Mouse (Mus musculus): ENCODE measurements around the gene Pigc. TPM values are rescaled to one million over a fixed set of nuclear protein-coding genes. Genes with fewer than 3 reads are reported as not detected.

Pigc gene
- polyA plus RNA-seq, 1 experiment from 2014 or later, result 43.2 TPM

DNA sequence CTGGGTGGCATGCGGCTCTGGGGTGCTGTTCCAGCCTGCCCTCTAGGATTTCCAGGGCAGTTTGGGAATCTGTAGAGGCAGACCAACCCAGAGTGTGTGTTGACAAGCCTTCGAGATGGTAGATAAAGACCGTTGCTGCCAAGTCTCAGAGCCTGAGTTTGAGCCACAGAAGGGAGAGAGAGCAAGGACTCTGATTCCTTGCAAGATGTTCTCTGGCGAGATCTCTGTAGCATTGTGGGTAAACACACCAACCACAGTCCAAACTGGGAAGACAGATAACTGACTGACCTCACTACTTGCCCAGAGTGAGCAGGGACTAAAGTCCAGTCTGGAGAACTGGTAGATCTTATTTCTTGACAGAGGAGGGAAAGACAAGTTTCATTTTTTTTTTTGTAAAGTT, 44.6 kb downstream of the Pigc start:
- ATAC-seq (ENCODE audit: insufficient number of reproducible peaks, insufficient read depth, low FRiP score, low TSS enrichment, low read depth), result no peak
- Histone ChIP-seq H3K27ac (peak overlapping the region; percentile 98), H3K36me3 (peaks cover 4% of the 10 kb centered on the region; the same call in 1 of the 2 replicates), H3K9ac (replicated peaks) (no peak overlapping the region), H3K4me3 (replicated peaks) (no peak overlapping the region), H3K4me1 (replicated peaks) (peaks cover 76% of the 10 kb centered on the region), H3K27me3 (no peaks in the 10 kb centered on the region), H3K9me3 (no peaks in the 10 kb centered on the region), H3K4me2 (no peak overlapping the region)
- WGBS, result 74% methylated on average over 4 of the region's 4 CpGs

- no peak overlapping the region for H3K9ac ChIP-seq (replicated peaks)
- peak; percentile 78 for ATAC-seq (ENCODE audit: insufficient number of reproducible peaks, insufficient read depth, low FRiP score, low TSS enrichment, low read depth)
- H3K27ac ChIP-seq, result peak overlapping the region; percentile 98
- no peak overlapping the region for H3K4me3 ChIP-seq (replicated peaks)
- H3K9me3 ChIP-seq, result no peaks in the 10 kb centered on the region
- H3K27me3 ChIP-seq, result no peaks in the 10 kb centered on the region
- no peak overlapping the region for H3K4me2 ChIP-seq
- H3K36me3 ChIP-seq, result peaks cover 4% of the 10 kb centered on the region; the same call in 1 of the 2 replicates
- peaks cover 76% of the 10 kb centered on the region for H3K4me1 ChIP-seq (replicated peaks)
- WGBS, result 9% methylated on average over 8 of the region's 8 CpGs
Observed at GRCm38 (mm10) chr1:162015247-162015862, 46.4 kb downstream of the Pigc start.

DNA sequence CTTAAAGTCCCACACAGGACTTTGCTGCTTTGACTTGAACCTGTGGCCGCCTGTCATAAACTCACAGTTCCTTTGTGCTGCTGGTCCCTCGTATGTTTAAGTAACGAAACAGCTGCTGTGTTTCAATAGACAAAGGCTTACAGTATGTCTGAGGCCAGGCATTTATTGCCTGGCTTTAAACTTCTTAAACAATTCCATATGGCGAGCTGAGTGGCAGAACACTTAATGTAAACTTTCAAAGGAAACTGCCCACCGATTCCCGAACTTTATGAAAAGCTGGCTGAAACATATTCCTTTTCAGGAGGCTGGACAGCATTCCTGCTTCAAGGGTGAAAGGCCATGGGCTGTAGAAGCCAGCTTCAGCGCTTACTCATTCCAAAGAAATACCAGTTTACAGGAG, 48.0 kb downstream of the Pigc start:
- peak; percentile 82 for ATAC-seq (ENCODE audit: insufficient number of reproducible peaks, insufficient read depth, low FRiP score, low TSS enrichment, low read depth)
- WGBS, result 5% methylated on average over 7 of the region's 7 CpGs
- H3K4me2 ChIP-seq, result 0 out of 2 replicates have a peak overlapping the region, but pooled peaks have one; percentile 28

DNA sequence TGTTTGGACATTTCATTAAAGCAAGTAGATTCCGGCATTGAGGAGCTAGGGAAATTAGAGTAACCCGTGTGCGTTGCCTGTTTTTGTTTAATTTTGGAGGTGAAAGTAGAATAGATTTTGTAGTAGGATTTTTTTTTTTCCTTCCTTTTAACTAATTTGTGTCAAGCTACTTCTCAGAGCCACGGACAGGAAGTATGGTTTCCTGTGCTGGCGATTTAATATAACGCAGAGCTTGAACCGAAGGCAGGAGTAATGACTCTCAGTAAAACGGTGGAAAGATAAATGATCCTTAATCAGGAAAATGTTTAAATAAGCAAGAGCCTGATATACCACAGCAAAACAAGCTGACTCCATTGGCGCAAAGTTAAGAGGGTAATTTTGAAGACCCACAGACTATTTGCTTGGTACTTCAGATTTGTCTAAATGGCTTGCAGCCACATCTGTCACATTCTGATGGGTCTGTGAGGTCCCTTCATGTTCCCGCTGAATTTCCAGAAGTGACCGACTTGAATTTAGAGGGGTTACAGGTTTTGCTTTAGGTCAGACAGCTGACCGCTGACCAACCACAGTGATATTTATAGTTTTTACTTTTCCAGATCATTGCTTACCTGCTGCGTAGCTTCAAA, 49.1 kb downstream of the Pigc start:
- no peak overlapping the region for H3K9ac ChIP-seq (replicated peaks)
- 14% methylated on average over 13 of the region's 13 CpGs for WGBS

More for the DNA sequence above, 48.0 kb downstream of the Pigc start:
- H3K27ac ChIP-seq, result peak overlapping the region; percentile 98
- no peaks in the 10 kb centered on the region for H3K27me3 ChIP-seq
- no peak overlapping the region for H3K9ac ChIP-seq (replicated peaks)
- H3K9me3 ChIP-seq, result no peaks in the 10 kb centered on the region
- H3K4me3 ChIP-seq (replicated peaks), result no peak overlapping the region
- H3K36me3 ChIP-seq, result no peaks in the 10 kb centered on the region
- H3K4me1 ChIP-seq (replicated peaks), result peaks cover 83% of the 10 kb centered on the region

DNA sequence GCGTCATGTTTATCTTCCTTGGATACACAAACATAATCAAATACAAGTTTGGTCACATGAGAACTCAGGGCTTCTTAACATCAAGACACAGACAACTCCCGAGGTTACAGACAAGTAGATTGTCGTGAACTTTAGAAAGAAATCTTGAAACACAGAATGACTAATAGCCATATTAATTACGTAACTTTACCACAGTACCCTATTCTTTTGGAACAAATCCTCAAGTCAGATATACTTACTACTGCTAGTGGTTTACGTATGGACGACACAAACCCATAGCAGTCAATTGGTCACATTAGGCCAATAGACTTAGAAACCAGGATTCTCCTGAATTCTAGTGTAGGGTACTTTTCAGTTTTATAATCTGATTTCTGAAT, 49.6 kb downstream of the Pigc start:
- WGBS, result 39% methylated on average over 6 of the region's 6 CpGs
- Histone ChIP-seq H3K27ac (peak overlapping the region; percentile 98), H3K4me3 (replicated peaks) (no peak overlapping the region), H3K9ac (replicated peaks) (no peak overlapping the region), H3K9me3 (no peaks in the 10 kb centered on the region), H3K4me1 (replicated peaks) (peaks cover 89% of the 10 kb centered on the region), H3K4me2 (peak overlapping the region; percentile 28; the same call in 1 of the 2 replicates), H3K36me3 (no peaks in the 10 kb centered on the region), H3K27me3 (no peaks in the 10 kb centered on the region)
- no peak for ATAC-seq (ENCODE audit: insufficient number of reproducible peaks, insufficient read depth, low FRiP score, low TSS enrichment, low read depth)

More for the DNA sequence above, 49.1 kb downstream of the Pigc start:
- Histone ChIP-seq H3K4me2 (peak overlapping the region; percentile 28), H3K36me3 (no peaks in the 10 kb centered on the region), H3K27ac (peak overlapping the region; percentile 98), H3K4me3 (replicated peaks) (no peak overlapping the region), H3K27me3 (no peaks in the 10 kb centered on the region), H3K4me1 (replicated peaks) (peaks cover 88% of the 10 kb centered on the region), H3K9me3 (no peaks in the 10 kb centered on the region)
- ATAC-seq (ENCODE audit: insufficient number of reproducible peaks, insufficient read depth, low FRiP score, low TSS enrichment, low read depth), result no peak

- peak; percentile 39 for ATAC-seq (ENCODE audit: insufficient number of reproducible peaks, insufficient read depth, low FRiP score, low TSS enrichment, low read depth)
- WGBS, result 15% methylated on average over 7 of the region's 7 CpGs
- no peak overlapping the region; the same call in 1 of the 2 replicates for H3K4me2 ChIP-seq
Observed at GRCm38 (mm10) chr1:162020303-162020731, 51.3 kb downstream of the Pigc start.

GRCm38 (mm10) chr1:162020766-162021165, 51.8 kb downstream of the Pigc start:
- no peak overlapping the region for H3K4me3 ChIP-seq (replicated peaks)
- H3K27me3 ChIP-seq, result no peaks in the 10 kb centered on the region
- peak overlapping the region; percentile 98 for H3K27ac ChIP-seq
- H3K4me1 ChIP-seq (replicated peaks), result peaks cover 82% of the 10 kb centered on the region
- ATAC-seq (ENCODE audit: insufficient number of reproducible peaks, insufficient read depth, low FRiP score, low TSS enrichment, low read depth), result no peak
- H3K36me3 ChIP-seq, result no peaks in the 10 kb centered on the region
- 14% methylated on average over 4 of the region's 4 CpGs for WGBS
- H3K4me2 ChIP-seq, result no peak overlapping the region
- H3K9ac ChIP-seq (replicated peaks), result no peak overlapping the region
- H3K9me3 ChIP-seq, result no peaks in the 10 kb centered on the region

More at GRCm38 (mm10) chr1:162020303-162020731, 51.3 kb downstream of the Pigc start:
- H3K9me3 ChIP-seq, result no peaks in the 10 kb centered on the region
- no peak overlapping the region for H3K4me3 ChIP-seq (replicated peaks)
- peaks cover 80% of the 10 kb centered on the region for H3K4me1 ChIP-seq (replicated peaks)
- H3K27me3 ChIP-seq, result no peaks in the 10 kb centered on the region
- H3K36me3 ChIP-seq, result no peaks in the 10 kb centered on the region
- H3K9ac ChIP-seq (replicated peaks), result no peak overlapping the region; the same call in 1 of the 2 replicates
- H3K27ac ChIP-seq, result peak overlapping the region; percentile 98

Other genes with a start within 250 kb of the Pigc start
- not detected in 2 replicates for gene Fasl, start 180.7 kb upstream of the Pigc start, polyA plus RNA-seq (2016; fragmentation: Nextera tagmentation; extraction: Ambion mirVana)
- 36.0 and 45.3 TPM in 2 replicates for gene Suco, start 92.5 kb upstream of the Pigc start, polyA plus RNA-seq (2016; fragmentation: Nextera tagmentation; extraction: Ambion mirVana)
- not detected in 2 replicates for gene 4930558K02Rik, start 10.4 kb downstream of the Pigc start, polyA plus RNA-seq (2016; fragmentation: Nextera tagmentation; extraction: Ambion mirVana)